Mouse (Mus musculus) cerebellum, adult 2 months (tissue): Measurements from ENCODE around the gene 1700018B08Rik.

Source experiments
- CTCF ChIP-seq: fragments of 200-500 bp; IDR thresholded peaks from 2 replicates; pipeline ENCODE4 v1.5.1; 2011; ENCODE audit warnings: low read depth, mild to moderate bottlenecking, control low read depth, low read length, moderate library complexity, borderline replicate concordance; ENCODE audit not compliant: insufficient read depth
- POLR2A ChIP-seq: fragments of 200-500 bp; IDR thresholded peaks from 2 replicates; pipeline ENCODE4 v1.6.1; 2011; ENCODE audit warnings: low read length, control low read depth, borderline replicate concordance; ENCODE audit not compliant: insufficient read depth

DNA sequence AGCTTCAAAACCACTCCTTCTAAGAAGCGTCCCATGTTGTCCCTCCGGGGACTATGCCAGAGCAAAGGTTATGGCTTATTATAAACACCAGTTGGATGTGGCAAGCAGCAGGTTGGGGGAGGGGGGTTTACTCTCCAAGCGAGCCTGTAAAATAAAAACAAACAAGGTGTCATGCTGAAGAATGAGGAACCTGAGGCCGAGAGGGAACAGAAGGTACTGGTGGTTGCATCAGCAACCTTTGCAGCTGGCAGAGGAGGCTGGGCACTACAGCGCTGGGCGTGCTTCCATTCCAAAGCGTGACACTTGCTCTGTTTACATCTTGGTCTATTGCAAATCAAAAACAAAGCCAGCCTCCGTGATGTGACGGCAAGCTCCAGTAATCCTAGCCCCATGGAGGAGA lies 36.3 kb upstream of the 1700018B08Rik start:
- TF ChIP-seq CTCF (no peak), POLR2A (no peak)
